Mouse (Mus musculus): Measurements from ENCODE around the gene Ccnf. TPM values are rescaled to one million over a fixed set of nuclear protein-coding genes. Genes with fewer than 3 reads are reported as not detected.

Gene Ccnf
- total and polyA plus RNA-seq, 3 experiments: 34.5 to 73.9 TPM; not detected in 1

DNA sequence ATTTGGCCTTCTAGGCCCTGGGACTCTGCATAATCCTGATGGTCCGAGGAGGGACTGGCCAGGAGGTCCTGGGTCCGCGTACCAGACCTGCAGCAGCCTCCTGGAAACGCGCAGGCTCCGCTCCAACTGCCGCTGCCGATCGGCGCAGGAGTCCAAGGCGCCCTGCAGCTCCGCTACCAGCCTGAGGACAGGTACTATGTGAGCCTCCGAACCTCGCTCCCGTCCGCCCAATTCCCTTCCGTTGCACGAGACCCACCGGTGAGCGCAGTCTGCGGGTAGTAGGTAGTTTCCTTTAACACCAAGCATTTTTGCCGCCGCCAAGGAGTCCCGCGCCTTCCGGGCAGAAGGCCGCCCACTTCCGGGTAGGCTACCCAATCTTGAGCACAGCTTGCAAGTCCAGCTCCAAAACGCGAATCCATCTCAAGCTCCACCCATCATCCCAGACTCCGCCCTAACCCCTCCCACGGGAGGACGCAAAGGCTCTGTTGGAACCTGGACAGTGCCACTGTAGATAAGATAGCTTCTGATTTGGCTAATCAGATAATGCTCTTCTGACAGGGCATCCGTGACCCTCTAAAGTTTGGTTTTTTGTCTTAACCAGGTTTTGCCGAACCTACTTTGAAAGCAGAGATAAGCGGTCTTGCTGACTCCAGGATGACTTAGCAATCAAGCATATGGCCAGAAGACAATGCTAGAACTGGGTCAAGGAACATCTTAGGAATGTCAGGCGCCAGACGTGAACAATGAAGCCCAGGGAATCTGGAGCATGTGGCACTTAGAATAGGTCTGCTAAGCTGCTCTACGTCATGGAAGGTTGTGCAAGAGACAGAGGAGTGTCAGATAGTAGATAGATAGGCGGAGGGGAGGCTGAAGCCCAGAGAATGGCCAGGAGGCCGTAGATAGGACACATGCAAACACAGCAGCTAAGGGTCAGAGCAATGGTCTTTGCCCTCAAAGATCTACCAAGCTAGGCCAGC is 30.6 kb downstream of the Ccnf start, which contains the start of gene Tedc2 (continued):
- TF ChIP-seq TCF12 (IDR thresholded peaks at IDR 0.05; ENCODE audit: low read depth, low read length) (peak; percentile 58), CHD2 (IDR thresholded peaks at IDR 0.05; ENCODE audit: low read length) (no peak), GATA1 (IDR thresholded peaks at IDR 0.05; ENCODE audit: low read depth, low read length) (peak; percentile 96), BHLHE40 (IDR thresholded peaks at IDR 0.05; ENCODE audit: borderline replicate concordance, low read depth, low read length) (peak; percentile 56; the same call in 1 of the 2 replicates), KAT2A (conservative IDR thresholded peaks at IDR 0.05; ENCODE audit: low read depth, low read length) (no peak; the same call in 1 of the 2 replicates)

GRCm38 (mm10) chr17:24216836-24217235 is 34.4 kb downstream of the Ccnf start:
- H3K36me3 ChIP-seq (ENCODE audit: control insufficient read depth in 1 of 2, insufficient read depth in 2 of 2, low read length in 2 of 2): peaks cover 7 to 8% of the 10 kb centered on the region in 2 experiments; a peak in 3 of 4 replicates
- peaks cover 18% of the 10 kb centered on the region for H3K79me2 ChIP-seq (ENCODE audit: control insufficient read depth, insufficient read depth, low read length, poor library complexity)
- H3K4me1 ChIP-seq (ENCODE audit: control insufficient read depth in 1 of 2, insufficient read depth in 2 of 2, low read length in 2 of 2): peaks cover 3 to 14% of the 10 kb centered on the region in 2 experiments; a peak in 3 of 4 replicates
- H3K27ac ChIP-seq (ENCODE audit: control insufficient read depth, low read depth, low read length): no peak overlapping the region
- H3K9me3 ChIP-seq (replicated peaks; ENCODE audit: insufficient read depth, low read length): no peaks in the 10 kb centered on the region
- no peak overlapping the region for H3K4me3 ChIP-seq (ENCODE audit: control insufficient read depth in 1 of 2, insufficient read depth in 1 of 2, low read depth in 2 of 2, low read length in 2 of 2)
- peak; percentile 43 for TF ChIP-seq CHD2 (IDR thresholded peaks at IDR 0.05; ENCODE audit: low read length)
- TF ChIP-seq CTCF (IDR thresholded peaks at IDR 0.05 in 2 of 3, conservative IDR thresholded peaks at IDR 0.05 in 1 of 3; ENCODE audit: control insufficient read depth in 1 of 3, insufficient read depth in 1 of 3, low read depth in 2 of 3, low read length in 3 of 3, poor library complexity in 1 of 3, severe bottlenecking in 1 of 3): no peak
- no peak overlapping the region for H3K9ac ChIP-seq (ENCODE audit: control insufficient read depth, low read depth, low read length, poor library complexity, severe bottlenecking)
- peak; percentile 90 for DNase-seq (ENCODE audit: low read depth, low spot score)
- H3K27me3 ChIP-seq (ENCODE audit: control insufficient read depth in 1 of 2, insufficient read depth in 2 of 2, low read length in 2 of 2): no peaks in the 10 kb centered on the region

DNA sequence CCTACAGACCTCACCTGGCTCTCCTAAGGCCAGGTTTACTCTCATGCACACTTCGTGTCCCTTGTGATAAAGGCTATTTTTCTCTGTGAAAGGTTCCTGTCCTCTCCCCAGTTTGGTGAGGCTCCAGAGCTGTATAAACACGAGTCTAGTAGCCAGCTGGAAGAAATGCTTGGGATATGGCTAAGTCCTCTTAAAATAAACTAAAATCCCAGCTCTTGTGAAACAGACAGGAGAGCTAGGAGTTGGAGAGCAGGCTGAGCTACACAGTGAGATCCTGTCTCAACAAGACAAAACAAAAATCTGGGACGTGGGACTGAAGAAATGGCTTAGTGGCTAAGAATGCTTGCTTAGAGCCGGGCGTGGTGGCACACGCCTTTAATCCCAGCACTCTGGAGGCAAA is 38.1 kb downstream of the Ccnf start:
- H3K27ac ChIP-seq (ENCODE audit: control insufficient read depth, low read depth, low read length): no peak overlapping the region
- DNase-seq (ENCODE audit: low read depth, low spot score): no peak
- no peak for TF ChIP-seq BHLHE40 (IDR thresholded peaks at IDR 0.05; ENCODE audit: borderline replicate concordance, low read depth, low read length)
- no peak for TF ChIP-seq MXI1 (IDR thresholded peaks at IDR 0.05; ENCODE audit: low read depth, low read length)
- no peak for TF ChIP-seq MYB (IDR thresholded peaks at IDR 0.05; ENCODE audit: low read depth, low read length)
- no peak for TF ChIP-seq USF2 (IDR thresholded peaks at IDR 0.05; ENCODE audit: borderline replicate concordance in 1 of 2, insufficient read depth in 1 of 2, low read depth in 1 of 2, low read length in 2 of 2)
- TF ChIP-seq SMC3 (IDR thresholded peaks at IDR 0.05; ENCODE audit: low read depth, low read length): no peak; the same call in 1 of the 2 replicates
- no peak overlapping the region for H3K4me3 ChIP-seq (ENCODE audit: control insufficient read depth in 1 of 2, insufficient read depth in 1 of 2, low read depth in 2 of 2, low read length in 2 of 2)
- peaks cover 5% of the 10 kb centered on the region for H3K79me2 ChIP-seq (ENCODE audit: control insufficient read depth, insufficient read depth, low read length, poor library complexity)
- no peaks in the 10 kb centered on the region for H3K27me3 ChIP-seq (ENCODE audit: control insufficient read depth in 1 of 2, insufficient read depth in 2 of 2, low read length in 2 of 2)
- H3K4me1 ChIP-seq (ENCODE audit: control insufficient read depth in 1 of 2, insufficient read depth in 2 of 2, low read length in 2 of 2): peaks cover 0 to 9% of the 10 kb centered on the region in 2 experiments; a peak in 3 of 4 replicates
- peaks cover 7 to 8% of the 10 kb centered on the region in 2 experiments; a peak in 3 of 4 replicates for H3K36me3 ChIP-seq (ENCODE audit: control insufficient read depth in 1 of 2, insufficient read depth in 2 of 2, low read length in 2 of 2)
- H3K9me3 ChIP-seq (replicated peaks; ENCODE audit: insufficient read depth, low read length): no peaks in the 10 kb centered on the region
- no peak overlapping the region for H3K9ac ChIP-seq (ENCODE audit: control insufficient read depth, low read depth, low read length, poor library complexity, severe bottlenecking)
